Mouse (Mus musculus): ENCODE measurements around the gene Lpin3. TPM values are rescaled to one million over a fixed set of nuclear protein-coding genes. Genes with fewer than 3 reads are reported as not detected.

Lpin3 gene
- polyA plus RNA-seq (2012; rRNA removed) = 8.2 and 15.2 TPM in 2 replicates

DNA sequence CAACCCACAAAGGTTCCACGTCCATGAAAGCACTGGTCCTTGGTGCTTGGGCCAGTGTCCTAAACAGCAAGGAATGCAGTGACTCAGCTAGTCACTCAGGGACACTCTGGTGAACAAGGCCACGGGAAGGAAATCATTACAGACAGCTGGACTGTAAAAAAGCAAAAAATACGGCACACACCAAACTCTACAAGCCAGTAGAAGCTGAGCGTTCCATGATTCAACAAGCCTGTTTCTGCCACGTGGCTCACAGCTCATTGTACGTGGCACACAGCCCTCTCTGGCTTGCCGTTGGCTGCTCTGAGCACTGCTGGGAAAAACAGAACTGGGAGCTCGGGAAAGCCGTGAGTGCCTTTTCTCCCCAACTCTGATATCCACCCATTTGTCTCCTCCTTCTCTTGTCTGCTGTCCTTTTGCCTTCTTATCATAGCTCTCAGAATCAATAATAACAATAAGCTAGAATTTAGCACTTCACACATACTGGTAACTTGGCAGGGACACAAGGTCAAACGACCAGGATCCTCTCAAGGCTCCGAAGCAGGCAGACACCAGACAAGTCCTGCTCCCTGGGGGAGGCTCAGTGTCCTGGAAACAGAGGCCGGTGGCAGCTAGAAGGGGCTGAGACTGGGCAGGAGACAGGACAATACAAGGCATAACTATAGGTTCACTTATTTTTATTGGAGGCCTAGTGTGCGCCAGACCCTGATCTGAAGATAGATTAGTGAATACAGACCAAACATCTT is at the start of gene Lpin3:
Gene Lpin3 (plus strand): TSS at position 218 of the 743 bp plus-strand sequence.
- TF ChIP-seq POLR2A (IDR thresholded peaks at IDR 0.05; ENCODE audit: borderline replicate concordance, extremely low read depth, low read depth, low read length) (peak; percentile 42; the same call in 1 of the 2 replicates), CTCF (IDR thresholded peaks at IDR 0.05; ENCODE audit: insufficient read depth, low read length) (no peak)
- DNase-seq = peak; percentile 33
- WGBS = 34% methylated on average over 13 of the region's 13 CpGs
- H3K4me1 ChIP-seq (ENCODE audit: control insufficient read depth, insufficient read depth, low read length) = peaks cover 12% of the 10 kb centered on the region; the same call in 1 of the 2 replicates
- peak within 1 kb of the TSS; percentile 22 for H3K4me3 ChIP-seq (replicated peaks; ENCODE audit: extremely low read depth, low read depth, low read length)

DNA sequence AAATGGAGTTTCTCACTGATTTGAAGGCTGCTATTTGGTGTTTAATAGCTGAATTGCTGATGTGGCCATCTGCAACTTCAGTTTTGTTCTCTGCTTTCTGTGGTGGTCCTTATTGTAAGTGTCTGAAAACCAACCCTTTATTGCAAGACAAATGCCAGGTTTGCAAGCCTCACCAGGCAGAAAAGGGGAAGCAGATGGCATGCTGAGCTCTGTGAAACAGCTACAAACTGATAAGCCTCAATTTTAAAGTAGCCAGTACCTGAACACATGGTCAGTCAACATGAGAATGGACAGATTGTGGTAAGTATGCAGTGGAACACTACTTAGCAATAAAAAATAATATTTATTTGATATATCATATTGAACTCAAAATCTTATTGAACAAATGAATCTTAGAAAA is 39.6 kb upstream of the Lpin3 start:
- no peak for TF ChIP-seq POLR2A (IDR thresholded peaks at IDR 0.05; ENCODE audit: borderline replicate concordance, extremely low read depth, low read depth, low read length)
- no peak for TF ChIP-seq CTCF (IDR thresholded peaks at IDR 0.05; ENCODE audit: insufficient read depth, low read length)
- no peak for DNase-seq
- Histone ChIP-seq H3K4me3 (replicated peaks; ENCODE audit: extremely low read depth, low read depth, low read length) (no peak overlapping the region), H3K4me1 (ENCODE audit: control insufficient read depth, insufficient read depth, low read length) (no peaks in the 10 kb centered on the region)

DNA sequence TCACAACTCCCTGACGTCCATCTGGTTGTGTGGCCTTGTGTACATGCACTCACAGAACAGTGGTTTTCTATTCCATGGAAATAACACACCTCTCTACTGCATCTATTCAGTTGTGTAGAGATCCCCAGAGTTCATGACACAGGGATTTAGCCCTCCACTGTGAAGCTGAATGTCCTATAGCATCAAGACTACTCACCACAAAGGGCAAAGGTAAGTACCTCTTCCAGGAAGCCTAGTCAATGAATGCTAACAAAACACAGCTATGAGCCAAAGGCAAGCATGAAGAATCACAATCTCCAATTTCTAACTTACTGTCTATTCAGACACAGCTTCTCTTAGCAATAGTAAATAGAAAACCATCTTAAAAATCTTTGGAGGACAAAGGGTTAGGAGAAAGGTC is 32.8 kb upstream of the Lpin3 start:
- H3K4me1 ChIP-seq (ENCODE audit: control insufficient read depth, insufficient read depth, low read length) = peaks cover 4% of the 10 kb centered on the region
- no peak for DNase-seq
- H3K4me3 ChIP-seq (replicated peaks; ENCODE audit: extremely low read depth, low read depth, low read length) = no peak overlapping the region
- WGBS = 91% methylated on average over 1 of the region's 1 CpGs
- TF ChIP-seq POLR2A (IDR thresholded peaks at IDR 0.05; ENCODE audit: borderline replicate concordance, extremely low read depth, low read depth, low read length) (no peak), CTCF (IDR thresholded peaks at IDR 0.05; ENCODE audit: insufficient read depth, low read length) (no peak)

DNA sequence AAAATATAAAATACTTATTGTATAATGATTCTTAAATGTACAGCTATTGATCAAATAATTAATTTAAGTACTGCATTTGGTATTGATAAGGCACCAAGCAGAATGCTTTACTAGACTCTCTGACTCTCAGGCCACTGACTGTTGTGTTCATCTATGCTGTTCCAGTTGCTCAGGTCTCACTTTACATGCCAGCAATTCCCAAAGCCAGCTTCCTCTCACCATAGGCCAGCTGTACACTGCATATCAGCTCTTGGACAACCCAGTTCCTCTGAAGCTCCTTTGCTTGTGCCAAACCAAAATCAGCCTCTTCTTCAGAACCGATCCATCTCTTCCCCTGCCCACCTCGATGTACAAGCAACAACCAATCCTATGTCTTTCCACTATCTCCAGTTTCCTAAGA is 32.3 kb upstream of the Lpin3 start:
- Histone ChIP-seq H3K4me3 (replicated peaks; ENCODE audit: extremely low read depth, low read depth, low read length) (no peak overlapping the region), H3K4me1 (ENCODE audit: control insufficient read depth, insufficient read depth, low read length) (peaks cover 4% of the 10 kb centered on the region)
- no peak for DNase-seq
- WGBS = 78% methylated on average over 2 of the region's 2 CpGs
- TF ChIP-seq CTCF (IDR thresholded peaks at IDR 0.05; ENCODE audit: insufficient read depth, low read length) (no peak), POLR2A (IDR thresholded peaks at IDR 0.05; ENCODE audit: borderline replicate concordance, extremely low read depth, low read depth, low read length) (no peak)

- H3K4me3 ChIP-seq (replicated peaks; ENCODE audit: extremely low read depth, low read depth, low read length) = no peak overlapping the region
- WGBS = 61% methylated on average over 3 of the region's 3 CpGs
- H3K4me1 ChIP-seq (ENCODE audit: control insufficient read depth, insufficient read depth, low read length) = peaks cover 4% of the 10 kb centered on the region
- DNase-seq = no peak
- TF ChIP-seq POLR2A (IDR thresholded peaks at IDR 0.05; ENCODE audit: borderline replicate concordance, extremely low read depth, low read depth, low read length) (no peak), CTCF (IDR thresholded peaks at IDR 0.05; ENCODE audit: insufficient read depth, low read length) (peak; percentile 27; the same call in 1 of the 2 replicates)
Measured at GRCm38 (mm10) chr2:160849617-160850240, 30.7 kb upstream of the Lpin3 start.

GRCm38 (mm10) chr2:160850360-160850759 is 30.1 kb upstream of the Lpin3 start:
- 61% methylated on average over 3 of the region's 3 CpGs for WGBS
- no peak for DNase-seq
- TF ChIP-seq POLR2A (IDR thresholded peaks at IDR 0.05; ENCODE audit: borderline replicate concordance, extremely low read depth, low read depth, low read length) = no peak
- no peak for TF ChIP-seq CTCF (IDR thresholded peaks at IDR 0.05; ENCODE audit: insufficient read depth, low read length)
- Histone ChIP-seq H3K4me1 (ENCODE audit: control insufficient read depth, insufficient read depth, low read length) (peaks cover 4% of the 10 kb centered on the region), H3K4me3 (replicated peaks; ENCODE audit: extremely low read depth, low read depth, low read length) (no peak overlapping the region)

- TF ChIP-seq POLR2A (IDR thresholded peaks at IDR 0.05; ENCODE audit: borderline replicate concordance, extremely low read depth, low read depth, low read length) = no peak
- TF ChIP-seq CTCF (IDR thresholded peaks at IDR 0.05; ENCODE audit: insufficient read depth, low read length) = no peak
- Histone ChIP-seq H3K4me3 (replicated peaks; ENCODE audit: extremely low read depth, low read depth, low read length) (no peak overlapping the region), H3K4me1 (ENCODE audit: control insufficient read depth, insufficient read depth, low read length) (peaks cover 7% of the 10 kb centered on the region)
- no peak for DNase-seq
Measured at GRCm38 (mm10) chr2:160854687-160855086, 25.8 kb upstream of the Lpin3 start.

- 81% methylated on average over 5 of the region's 5 CpGs for WGBS
- no peak for DNase-seq
- Histone ChIP-seq H3K4me1 (ENCODE audit: control insufficient read depth, insufficient read depth, low read length) (peaks cover 12% of the 10 kb centered on the region), H3K4me3 (replicated peaks; ENCODE audit: extremely low read depth, low read depth, low read length) (no peak overlapping the region)
- TF ChIP-seq CTCF (IDR thresholded peaks at IDR 0.05; ENCODE audit: insufficient read depth, low read length) = no peak
- TF ChIP-seq POLR2A (IDR thresholded peaks at IDR 0.05; ENCODE audit: borderline replicate concordance, extremely low read depth, low read depth, low read length) = no peak
Measured at GRCm38 (mm10) chr2:160856359-160857102, 23.9 kb upstream of the Lpin3 start.

- no peak for DNase-seq
- 44% methylated on average over 1 of the region's 1 CpGs for WGBS
- Histone ChIP-seq H3K4me1 (ENCODE audit: control insufficient read depth, insufficient read depth, low read length) (peaks cover 12% of the 10 kb centered on the region), H3K4me3 (replicated peaks; ENCODE audit: extremely low read depth, low read depth, low read length) (no peak overlapping the region)
- TF ChIP-seq CTCF (IDR thresholded peaks at IDR 0.05; ENCODE audit: insufficient read depth, low read length) (no peak), POLR2A (IDR thresholded peaks at IDR 0.05; ENCODE audit: borderline replicate concordance, extremely low read depth, low read depth, low read length) (no peak)
Measured at GRCm38 (mm10) chr2:160860363-160860762, 20.1 kb upstream of the Lpin3 start.
